Mouse (Mus musculus) liver, embryonic 14.5 days (tissue): ENCODE results near the gene Drg1. TPM values are rescaled to one million over a fixed set of nuclear protein-coding genes. Genes with fewer than 3 reads are reported as not detected.
"Not testable (repeated sequence)": the region's sequence is repeated elsewhere in the genome, so short reads cannot be mapped to it uniquely, and the experiment has no call there.

ENCODE experiments used
- ATAC-seq: fragments of 200-750 bp; cut with Nextera tagmentation; 2 replicates; pipeline ENCODE4 v1.8.0; 2017; ENCODE audit warnings: moderate number of reproducible peaks, mild to moderate bottlenecking, moderate library complexity; ENCODE audit not compliant: insufficient read depth
- DNase-seq, 3 experiments: peaks; one replicate each; pipeline ENCODE4 v3.0.0-alpha.2; 2012 to 2013; ENCODE audit warnings: low read depth in 3 of 3, low spot score in 3 of 3
- H3K27ac ChIP-seq: fragments of 300-500 bp; sonication (generic); 2 replicates; pipeline ENCODE4 v1.5.1; 2014; ENCODE audit warnings: moderate library complexity, mild to moderate bottlenecking, control low read depth, inconsistent platforms
- H3K27me3 ChIP-seq: fragments of 300-500 bp; sonication (generic); 2 replicates; pipeline ENCODE4 v1.6.1; 2014; ENCODE audit warnings: mild to moderate bottlenecking, low read length, moderate library complexity; ENCODE audit not compliant: control insufficient read depth, insufficient read depth
- H3K36me3 ChIP-seq: fragments of 300-500 bp; sonication (generic); replicated peaks from 2 replicates; pipeline ENCODE4 v1.6.1; 2014; ENCODE audit warnings: low read depth; ENCODE audit not compliant: control insufficient read depth, insufficient read depth
- H3K4me1 ChIP-seq, 2 experiments: fragments of 200-500 bp in 1 of 2; fragments of 300-500 bp in 1 of 2; sonication (generic) in 1 of 2; replicated peaks; 2 replicates each; pipeline ENCODE4 v1.6.1; 2012 to 2014; ENCODE audit warnings: antibody characterized with exemption in 1 of 2, inconsistent platforms in 1 of 2, low read length in 1 of 2; ENCODE audit not compliant: control insufficient read depth in 2 of 2, insufficient read depth in 2 of 2
- H3K4me2 ChIP-seq: fragments of 300-500 bp; sonication (generic); 2 replicates; pipeline ENCODE4 v1.6.1; 2014; ENCODE audit warnings: low read depth, mild to moderate bottlenecking, control low read depth, moderate library complexity
- H3K4me3 ChIP-seq, 2 experiments: fragments of 200-500 bp in 1 of 2; fragments of 300-500 bp in 1 of 2; sonication (generic) in 1 of 2; 2 replicates each; pipeline ENCODE4 v1.5.1; 2012 to 2014; ENCODE audit warnings: low read depth in 2 of 2, low read length in 2 of 2, mild to moderate bottlenecking in 2 of 2, control low read depth in 1 of 2, inconsistent platforms in 1 of 2, moderate library complexity in 1 of 2; ENCODE audit not compliant: insufficient read depth in 1 of 2
- H3K9ac ChIP-seq: fragments of 300-500 bp; sonication (generic); replicated peaks from 2 replicates; pipeline ENCODE4 v1.6.1; 2014; ENCODE audit warnings: mild to moderate bottlenecking, control low read depth, moderate library complexity
- H3K9me3 ChIP-seq: fragments of 300-500 bp; sonication (generic); 2 replicates; pipeline ENCODE4 v1.6.1; 2016; ENCODE audit warnings: low read length, mixed read lengths; ENCODE audit not compliant: control insufficient read depth
- WGBS: fragments of 180-500 bp; shearing (Covaris S2); extraction: QIAGEN DNeasy Blood & Tissue Kit; methylation state at CpG from one replicate; pipeline ENCODE4 v1.1.7; 2014; ENCODE audit not compliant: insufficient replicate concordance; 5-methylcytosine and 5-hydroxymethylcytosine counted together
- polyA plus RNA-seq, 2 experiments: library from polyadenylated mRNA; depleted of rRNA in 1 of 2; stranded (reverse) in 1 of 2; unstranded in 1 of 2; fragments of >200 nt; fragmentation: Nextera tagmentation in 1 of 2; extraction: Ambion mirVana in 1 of 2; gene quantifications; 2 replicates each; pipeline versions ENCODE4 v1.2.1 to v1.2.3; 2012 to 2014

Gene Drg1
- polyA plus RNA-seq, 2 experiments, result 38.4 to 112 TPM

- not testable (repeated sequence) for H3K9ac ChIP-seq, H3K4me2 ChIP-seq, ATAC-seq, H3K4me1 ChIP-seq, H3K27me3 ChIP-seq, H3K36me3 ChIP-seq, H3K9me3 ChIP-seq, DNase-seq, H3K27ac ChIP-seq, H3K4me3 ChIP-seq
These were observed 125.2 kb downstream of the Drg1 start for GRCm38 (mm10) chr11:3140967-3141535.

GRCm38 (mm10) chr11:3138323-3138722 lies 127.9 kb downstream of the Drg1 start:
- 69% methylated on average over 2 of the region's 2 CpGs for WGBS
- not testable (repeated sequence) for H3K36me3 ChIP-seq, H3K27ac ChIP-seq, H3K9ac ChIP-seq, H3K4me3 ChIP-seq, H3K27me3 ChIP-seq, H3K4me2 ChIP-seq, ATAC-seq, DNase-seq, H3K4me1 ChIP-seq, H3K9me3 ChIP-seq

Other genes with a start within 250 kb of the Drg1 start
- gene Sfi1, start 73.0 kb downstream of the Drg1 start, polyA plus RNA-seq (2012; rRNA removed), result 4.3 and 5.4 TPM in 2 replicates
- gene Sfi1, start 73.0 kb downstream of the Drg1 start, polyA plus RNA-seq (2014; fragmentation: Nextera tagmentation; extraction: Ambion mirVana), result 1.7 and 2.4 TPM in 2 replicates
- 33.2 and 35.9 TPM in 2 replicates for gene Eif4enif1, start 64.0 kb downstream of the Drg1 start, polyA plus RNA-seq (2012; rRNA removed)
- 20.9 and 22.3 TPM in 2 replicates for gene Eif4enif1, start 64.0 kb downstream of the Drg1 start, polyA plus RNA-seq (2014; fragmentation: Nextera tagmentation; extraction: Ambion mirVana)
- gene Patz1, start 22.5 kb upstream of the Drg1 start, polyA plus RNA-seq (2012; rRNA removed), result 15.2 and 16.2 TPM in 2 replicates
- gene Patz1, start 22.5 kb upstream of the Drg1 start, polyA plus RNA-seq (2014; fragmentation: Nextera tagmentation; extraction: Ambion mirVana), result 11.6 and 12.7 TPM in 2 replicates
- 0.79 and 0.96 TPM in 2 replicates for gene Pik3ip1, start 64.0 kb upstream of the Drg1 start, polyA plus RNA-seq (2012; rRNA removed)
- gene Pik3ip1, start 64.0 kb upstream of the Drg1 start, polyA plus RNA-seq (2014; fragmentation: Nextera tagmentation; extraction: Ambion mirVana), result 0.42 and 0.94 TPM in 2 replicates
- 7.1 and 7.4 TPM in 2 replicates for gene Limk2, start 142.8 kb upstream of the Drg1 start, polyA plus RNA-seq (2012; rRNA removed)
- gene Limk2, start 142.8 kb upstream of the Drg1 start, polyA plus RNA-seq (2014; fragmentation: Nextera tagmentation; extraction: Ambion mirVana), result 7.0 and 9.5 TPM in 2 replicates
- 5.0 and 5.5 TPM in 2 replicates for gene Rnf185, start 185.9 kb upstream of the Drg1 start, polyA plus RNA-seq (2012; rRNA removed)
- 8.5 and 9.2 TPM in 2 replicates for gene Rnf185, start 185.9 kb upstream of the Drg1 start, polyA plus RNA-seq (2014; fragmentation: Nextera tagmentation; extraction: Ambion mirVana)
- gene Pla2g3, start 221.9 kb upstream of the Drg1 start, polyA plus RNA-seq (2012; rRNA removed), result 0.06 and 0.11 TPM in 2 replicates
- gene Pla2g3, start 221.9 kb upstream of the Drg1 start, polyA plus RNA-seq (2014; fragmentation: Nextera tagmentation; extraction: Ambion mirVana), result 0.04 and 0.13 TPM in 2 replicates
- 0.23 and 0.31 TPM in 2 replicates for gene Inpp5j, start 238.4 kb upstream of the Drg1 start, polyA plus RNA-seq (2012; rRNA removed)
- 0.27 and 0.38 TPM in 2 replicates for gene Inpp5j, start 238.4 kb upstream of the Drg1 start, polyA plus RNA-seq (2014; fragmentation: Nextera tagmentation; extraction: Ambion mirVana)
- gene Selenom, start 248.3 kb upstream of the Drg1 start, polyA plus RNA-seq (2012; rRNA removed), result 8.5 and 12.2 TPM in 2 replicates
- 9.4 and 10.3 TPM in 2 replicates for gene Selenom, start 248.3 kb upstream of the Drg1 start, polyA plus RNA-seq (2014; fragmentation: Nextera tagmentation; extraction: Ambion mirVana)